Mouse (Mus musculus) small intestine, adult 2 months (tissue): ENCODE results near the gene Tlr2.

Experiments
- CTCF ChIP-seq: fragments of 200-500 bp; IDR thresholded peaks from 2 replicates; pipeline ENCODE4 v1.5.1; 2012; ENCODE audit warnings: low read depth, mild to moderate bottlenecking, control low read depth, inconsistent platforms, low read length, moderate library complexity, mixed read lengths; ENCODE audit not compliant: insufficient replicate concordance, insufficient read length; ENCODE audit errors: extremely low read depth
- POLR2A ChIP-seq: fragments of 200-500 bp; IDR thresholded peaks from 2 replicates; pipeline ENCODE4 v1.6.1; 2012; ENCODE audit warnings: low read depth, mild to moderate bottlenecking, control low read depth, inconsistent platforms, low read length, moderate library complexity

DNA sequence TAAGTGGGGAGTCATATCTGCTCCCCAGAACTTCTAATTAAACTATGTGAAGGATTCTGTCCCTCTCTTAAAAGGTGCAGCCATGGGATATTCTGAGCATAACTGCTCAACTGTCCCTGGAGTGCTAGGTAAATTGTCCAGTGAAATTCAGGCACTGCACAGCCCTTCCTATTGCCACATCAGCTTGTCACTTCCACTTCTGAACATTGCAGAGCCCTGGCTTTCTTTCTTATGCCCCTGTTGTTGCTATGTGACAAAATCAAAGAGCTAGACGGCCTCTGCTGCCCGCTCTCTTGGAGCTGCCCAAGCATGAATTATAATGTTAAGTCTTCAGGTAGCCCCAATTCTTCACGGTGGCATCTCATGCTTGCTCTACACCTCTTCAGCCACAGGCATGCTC is 17.5 kb upstream of the Tlr2 start:
- TF ChIP-seq CTCF = no peak
- TF ChIP-seq POLR2A = no peak
